Mouse (Mus musculus): ENCODE measurements at regions not wholly inside any gene's neighbourhood (a gene's known extent, or its start where the extent isn't known, plus 50 kb on each side); places are given as distances from the start of the nearest gene placed in this dataset.

- DNase-seq = no peak
These were observed 258.3 kb downstream of the H2afb1 start for GRCm38 (mm10) chrX:117272809-117273208.

- no peak for DNase-seq
These were observed 283.9 kb downstream of the H2afb1 start for GRCm38 (mm10) chrX:117298500-117298899.

- peak in 1 of 2 experiments; percentile 3 for DNase-seq
These were observed 285.2 kb downstream of the H2afb1 start for GRCm38 (mm10) chrX:117299697-117300192.
